Mouse (Mus musculus): ENCODE data around the gene Chd4.

Gene Chd4

GRCm38 (mm10) chr6:125143904-125144303 is 48.1 kb downstream of the Chd4 start:
- DNase-seq, result no peak

GRCm38 (mm10) chr6:125145001-125145400 is 49.2 kb downstream of the Chd4 start, which contains the start of gene Iffo1:
TSS of gene Iffo1 (plus strand) at chr6:125145241.
- peak; percentile 86 for DNase-seq

DNA sequence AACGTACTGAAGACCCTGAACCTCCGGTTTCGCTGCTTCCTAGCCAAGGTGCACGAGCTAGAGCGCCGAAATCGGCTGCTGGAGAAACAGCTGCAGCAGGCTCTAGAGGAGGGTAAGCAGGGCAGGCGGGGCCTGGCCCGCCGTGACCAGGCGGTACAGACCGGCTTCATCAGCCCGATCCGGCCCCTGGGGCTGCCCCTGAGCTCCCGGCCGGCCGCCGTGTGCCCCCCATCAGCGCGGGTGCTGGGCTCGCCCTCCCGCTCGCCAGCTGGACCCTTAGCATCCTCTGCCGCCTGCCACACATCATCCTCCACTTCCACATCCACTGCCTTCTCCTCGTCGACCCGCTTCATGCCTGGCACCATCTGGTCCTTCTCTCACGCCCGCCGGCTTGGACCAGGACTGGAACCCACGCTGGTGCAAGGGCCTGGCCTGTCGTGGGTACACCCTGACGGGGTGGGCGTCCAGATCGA is 49.7 kb downstream of the Chd4 start:
- peak; percentile 34 for DNase-seq

DNA sequence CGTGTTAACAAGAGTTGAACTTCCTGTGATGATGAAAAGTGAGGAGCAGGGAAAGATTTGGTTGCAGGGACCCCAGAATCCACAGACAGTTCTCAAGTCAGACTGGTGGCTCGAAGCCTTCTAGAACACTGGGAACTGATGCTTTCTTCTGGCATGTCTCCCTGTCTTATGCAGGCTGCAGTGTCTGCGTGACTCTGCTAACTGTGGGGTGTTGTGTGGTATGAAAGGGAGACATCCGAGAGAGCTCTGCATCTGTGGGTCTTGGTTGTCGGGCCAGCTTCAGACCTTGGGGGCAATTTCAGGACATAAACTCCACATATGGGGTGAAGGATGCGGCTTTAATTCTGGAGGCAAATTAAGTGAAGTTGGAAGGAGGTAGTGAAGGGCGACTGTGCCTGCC is 50.4 kb downstream of the Chd4 start:
- DNase-seq, result no peak

DNA sequence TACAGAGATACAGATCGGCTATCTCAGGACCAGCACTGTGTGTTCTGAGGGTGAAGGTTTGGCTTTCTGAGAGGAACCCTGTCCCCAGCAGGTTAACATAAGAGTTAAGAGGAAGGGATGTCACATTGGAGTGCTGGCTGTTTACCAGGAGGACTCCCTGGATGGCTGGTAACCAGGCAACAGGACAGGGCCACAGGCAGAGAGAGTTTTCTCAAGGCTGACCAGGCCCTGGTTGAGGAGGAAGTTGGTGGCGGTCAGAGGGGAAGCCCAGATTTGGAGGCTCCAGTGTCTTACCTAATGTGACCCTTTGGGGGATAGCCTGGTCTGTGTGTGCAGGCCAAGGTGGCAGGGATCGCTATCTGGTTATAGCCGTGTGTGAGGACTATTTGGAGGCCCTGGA is 51.0 kb downstream of the Chd4 start:
- no peak for DNase-seq

- DNase-seq, result no peak
Observed at GRCm38 (mm10) chr6:125147329-125147728, 51.5 kb downstream of the Chd4 start.

DNA sequence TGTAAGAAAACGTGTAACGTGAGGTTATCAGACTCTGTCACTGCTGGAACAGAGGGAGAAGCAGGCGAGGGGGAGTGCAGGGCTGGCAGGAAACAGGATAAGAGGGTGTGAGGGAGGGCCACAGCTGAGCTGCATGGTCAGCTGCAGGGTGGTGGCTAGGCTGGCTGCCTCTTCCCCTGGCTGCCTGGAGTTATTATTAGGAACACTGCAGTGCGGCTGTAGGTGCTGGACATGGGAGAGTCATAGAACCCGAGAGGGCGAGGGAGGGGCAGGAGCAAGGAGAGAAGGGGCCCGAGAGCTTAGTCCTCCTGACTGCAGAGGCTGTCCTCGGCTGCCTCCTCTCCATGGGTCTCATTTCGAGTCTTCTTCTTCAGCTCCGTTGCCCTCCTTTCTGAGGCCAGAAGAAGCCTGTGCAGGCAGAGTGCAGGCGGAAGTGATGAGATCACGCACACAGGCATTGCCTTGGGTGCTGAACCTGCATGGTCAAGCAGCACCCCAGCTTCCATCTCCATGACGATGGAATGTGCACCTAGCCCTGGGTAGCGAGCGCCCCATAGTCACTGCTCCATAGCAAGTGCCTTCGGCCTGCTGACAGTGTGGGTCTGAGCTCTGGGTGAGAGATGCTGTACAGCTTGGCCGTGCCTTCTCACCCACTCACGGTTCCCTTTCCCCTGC is 52.6 kb downstream of the Chd4 start:
- DNase-seq, result no peak

DNA sequence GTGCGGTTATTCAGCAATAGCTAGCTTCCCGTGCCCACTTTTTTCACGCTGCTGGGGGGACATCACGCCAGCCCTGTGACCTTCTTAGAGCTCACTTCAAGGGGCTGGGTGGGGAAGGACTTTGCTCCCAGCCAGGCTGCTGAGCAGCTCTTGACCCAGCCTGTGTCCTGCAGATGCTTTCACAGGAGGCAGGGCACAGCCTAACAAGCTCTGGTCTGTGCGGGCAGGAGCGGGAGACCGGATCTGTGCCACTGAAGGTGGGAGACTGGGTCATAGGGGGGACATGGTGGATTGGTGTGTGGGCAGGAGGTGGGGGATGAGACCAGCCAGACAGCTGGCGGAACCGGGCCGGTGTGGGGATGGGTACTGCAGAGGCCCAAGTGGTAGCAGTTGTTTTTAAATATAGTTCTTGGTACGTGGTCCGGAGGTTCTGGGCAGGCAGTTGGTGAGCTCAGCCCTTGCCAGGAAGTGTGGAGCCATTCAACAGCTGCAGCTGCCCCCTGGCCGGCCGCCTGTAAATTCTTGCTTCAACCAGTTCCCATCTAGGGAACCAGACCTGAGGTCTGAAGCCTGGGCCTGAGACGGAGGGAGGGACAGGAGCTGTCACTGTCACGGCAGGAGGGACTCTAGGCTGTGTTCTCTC is 53.3 kb downstream of the Chd4 start:
- DNase-seq, result peak; percentile 49

GRCm38 (mm10) chr6:125149569-125149950 is 53.8 kb downstream of the Chd4 start:
- DNase-seq, result no peak

DNA sequence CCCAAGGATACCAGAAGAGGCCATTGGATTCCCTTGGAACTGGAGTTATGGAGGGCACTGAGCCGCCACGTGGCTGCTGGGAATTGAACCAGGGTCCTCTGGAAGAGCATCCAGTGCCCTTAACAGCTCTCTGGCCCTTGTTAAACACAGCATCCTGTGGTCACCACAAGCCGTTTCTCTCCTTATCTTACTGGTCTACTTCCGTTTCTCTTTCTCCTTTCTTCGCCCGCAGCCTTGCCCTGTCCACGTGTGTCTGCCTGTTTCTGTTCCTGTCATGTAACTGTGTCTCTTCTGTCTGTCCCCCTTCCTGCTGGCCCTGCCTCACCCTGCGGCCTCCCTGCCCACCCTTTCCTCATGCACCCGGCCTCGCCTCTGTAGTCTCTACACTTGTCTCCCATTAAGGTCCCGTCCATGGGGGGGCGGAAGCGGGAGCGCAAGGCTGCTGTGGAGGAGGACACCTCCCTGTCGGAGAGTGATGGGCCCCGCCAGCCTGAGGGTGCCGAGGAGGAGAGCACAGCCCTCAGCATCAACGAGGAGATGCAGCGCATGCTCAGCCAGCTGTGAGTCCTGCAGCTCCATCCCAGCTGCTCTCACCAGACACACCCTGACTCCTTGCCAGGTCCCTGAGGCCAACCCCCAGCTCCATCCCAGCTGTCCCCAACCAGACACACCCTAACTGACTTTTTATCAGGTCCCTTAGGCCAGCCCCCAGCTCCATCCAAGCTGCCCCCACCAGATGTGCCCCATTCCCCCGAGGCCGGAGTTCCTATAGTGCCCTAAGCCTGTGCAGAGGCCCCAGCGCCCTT is 56.6 kb downstream of the Chd4 start:
- DNase-seq, result no peak

DNA sequence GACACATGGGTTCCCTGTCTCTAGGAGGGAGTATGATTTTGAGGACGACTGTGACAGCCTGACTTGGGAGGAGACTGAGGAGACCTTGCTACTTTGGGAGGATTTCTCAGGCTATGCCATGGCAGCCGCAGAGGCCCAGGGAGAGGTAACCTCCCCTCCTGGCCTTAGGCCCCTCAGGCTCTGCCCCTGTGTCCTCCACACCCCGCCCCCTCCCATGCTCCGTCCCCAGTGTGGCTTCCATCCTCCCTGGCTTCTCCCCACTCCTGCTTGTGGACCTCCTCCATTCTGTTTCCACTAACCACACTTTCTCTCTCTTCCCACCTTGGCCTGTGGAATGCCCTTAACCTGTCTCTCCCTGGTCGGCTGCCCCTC is 57.2 kb downstream of the Chd4 start:
- DNase-seq, result no peak

DNA sequence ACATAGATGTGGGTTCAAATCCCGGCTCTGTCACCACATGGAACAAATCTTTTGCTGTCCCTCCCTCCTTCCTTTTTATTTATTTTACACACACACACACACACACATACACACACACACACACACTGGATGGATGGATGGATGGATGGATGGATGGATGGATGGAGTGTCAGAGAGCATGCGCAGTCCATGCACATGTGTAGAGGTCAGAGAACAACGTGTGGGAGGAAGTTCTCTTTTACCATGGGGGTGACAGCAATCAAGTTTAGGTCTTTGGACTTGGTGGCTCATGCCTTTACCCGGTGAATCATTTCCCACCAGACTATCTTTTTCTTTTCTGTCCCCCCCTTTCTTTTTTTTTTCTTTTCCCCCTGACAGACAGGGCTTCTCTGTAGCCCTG is 57.9 kb downstream of the Chd4 start:
- no peak for DNase-seq

DNA sequence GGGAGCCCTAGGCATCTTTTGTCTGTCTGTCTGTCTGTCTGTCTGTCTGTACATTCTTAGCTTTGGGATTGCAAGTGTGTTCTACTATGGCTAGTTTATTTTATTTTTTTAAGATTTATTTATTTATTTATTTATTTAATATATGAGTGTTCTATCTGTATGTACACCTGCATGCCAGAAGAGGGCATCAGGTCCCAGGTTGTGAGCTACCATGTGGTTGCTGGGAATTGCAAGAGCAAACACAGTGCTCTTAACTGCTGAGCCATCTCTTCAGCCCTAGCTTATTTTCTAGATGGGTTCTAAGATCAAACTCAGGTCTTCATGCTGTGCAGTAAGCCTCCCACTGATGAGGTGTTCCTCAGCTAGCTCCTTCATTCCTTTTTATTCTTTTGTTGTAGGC is 58.8 kb downstream of the Chd4 start:
- DNase-seq, result no peak

GRCm38 (mm10) chr6:125155262-125155661 is 59.5 kb downstream of the Chd4 start:
- DNase-seq, result no peak

DNA sequence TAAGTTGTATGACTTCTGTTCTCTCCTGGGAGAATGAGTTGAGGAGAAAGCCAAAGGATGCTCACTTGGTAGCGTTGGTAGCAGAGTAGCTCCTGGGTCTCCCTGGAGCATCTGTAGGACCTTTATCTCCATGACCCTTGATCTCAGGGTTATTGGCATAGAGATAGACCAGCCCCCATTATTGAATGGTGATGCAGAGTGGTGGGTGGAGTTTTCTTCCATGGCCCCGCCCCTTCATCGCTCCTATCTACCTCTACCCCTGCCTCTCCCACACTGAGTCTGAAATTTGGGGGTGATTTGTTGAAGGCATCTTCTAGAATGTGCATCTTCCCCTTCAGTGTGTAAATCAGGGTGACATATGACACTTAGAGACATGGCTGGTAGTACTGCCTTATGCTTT is 60.7 kb downstream of the Chd4 start:
- DNase-seq, result no peak

- no peak for DNase-seq
Observed at GRCm38 (mm10) chr6:125156903-125157614, 61.3 kb downstream of the Chd4 start.

DNA sequence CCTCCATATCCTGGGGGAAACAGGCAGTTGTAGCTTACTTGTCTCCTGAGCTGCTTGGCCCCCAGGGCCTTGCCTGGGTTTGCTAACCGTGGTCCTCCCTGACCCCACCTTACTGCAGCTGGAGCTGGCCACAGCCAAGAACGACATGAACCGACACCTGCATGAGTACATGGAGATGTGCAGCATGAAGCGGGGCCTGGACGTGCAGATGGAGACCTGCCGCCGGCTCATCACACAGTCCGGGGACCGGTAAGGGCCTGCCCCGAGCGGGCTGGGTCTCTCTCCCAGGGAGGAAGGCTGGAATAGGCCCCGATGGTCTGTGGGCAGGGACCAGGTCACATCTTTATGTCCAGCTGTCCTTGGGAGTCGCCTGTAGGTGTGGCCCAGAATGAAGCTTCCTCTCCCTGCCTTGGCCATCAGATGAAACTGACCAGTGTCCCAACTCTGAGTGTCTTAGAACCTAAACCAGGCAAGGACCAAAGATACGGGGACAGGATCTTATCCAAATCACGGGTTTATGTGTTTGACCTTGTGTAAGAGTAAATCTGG is 63.2 kb downstream of the Chd4 start:
- DNase-seq, result no peak

GRCm38 (mm10) chr6:125159773-125160557 is 64.2 kb downstream of the Chd4 start:
- DNase-seq, result no peak

DNA sequence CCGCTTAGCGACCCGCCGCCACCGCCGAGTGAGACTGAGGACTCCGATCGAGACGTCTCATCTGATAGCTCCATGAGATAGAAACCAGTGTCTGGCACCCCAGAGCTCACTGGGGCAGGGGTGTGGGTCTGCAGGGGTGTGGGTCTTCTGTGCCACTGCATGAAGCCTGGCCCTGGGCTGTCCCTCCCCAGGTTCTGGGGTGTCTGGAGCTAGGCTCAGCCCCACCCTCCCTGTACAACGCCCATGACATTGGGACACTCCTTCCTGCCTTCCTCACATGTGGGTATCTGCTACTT is 64.7 kb downstream of the Chd4 start:
- DNase-seq, result no peak

- peak; percentile 31 for DNase-seq
Observed at GRCm38 (mm10) chr6:125160854-125161760, 65.3 kb downstream of the Chd4 start.

GRCm38 (mm10) chr6:125161971-125162370 is 66.2 kb downstream of the Chd4 start:
- DNase-seq, result peak; percentile 81
